7 mouse cellular contexts compared by ENCODE assay signal in the genomic region with DNA sequence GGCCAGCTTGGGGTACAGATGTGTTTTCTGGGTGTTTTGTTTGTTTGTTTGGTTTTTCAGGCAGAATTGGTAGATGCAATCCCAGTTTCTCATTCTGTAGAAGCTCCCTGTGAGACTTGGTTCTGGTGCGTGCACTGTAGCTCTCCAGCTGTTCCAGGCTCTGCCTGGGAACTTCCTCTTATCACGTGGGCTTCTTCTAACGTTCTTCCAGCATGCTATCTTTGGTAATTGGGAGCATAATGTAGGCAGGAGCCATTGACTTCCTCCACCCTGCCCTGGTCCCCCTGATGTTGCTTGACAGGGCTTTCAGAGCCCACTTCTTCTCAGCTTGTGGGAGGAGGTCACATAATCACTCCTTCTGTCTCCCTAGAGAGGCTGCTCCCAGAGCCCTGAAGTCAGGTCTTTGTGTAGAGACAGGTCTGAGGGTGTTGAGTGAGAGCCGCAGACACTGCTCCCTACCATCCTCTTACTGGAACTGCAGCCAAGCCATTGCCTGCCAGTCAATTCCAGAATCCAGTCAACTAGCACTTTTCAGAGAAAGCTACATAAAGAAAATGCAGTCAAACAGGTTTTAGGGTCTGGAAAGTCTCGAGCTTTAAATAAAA. TPM values are rescaled to one million over a fixed set of nuclear protein-coding genes. Genes with fewer than 3 reads are reported as not detected.
DNase-seq lines count a peak whose midpoint lies in the region; ATAC-seq lines count a peak whose summit lies in the region.

No protein-coding gene starts in this region.

- no peak overlapping the region for H3K9ac ChIP-seq in midbrain, embryonic 11.5 days (ENCODE audit: low read length)
- H3K9ac ChIP-seq in midbrain, embryonic 13.5 days (replicated peaks): no peak overlapping the region
- no peak overlapping the region for H3K9ac ChIP-seq in embryonic facial prominence, embryonic 12.5 days
- H3K9ac ChIP-seq in stomach, embryonic 16.5 days (ENCODE audit: low read length): no peak overlapping the region

- H3K36me3 ChIP-seq in midbrain, embryonic 11.5 days (ENCODE audit: control insufficient read depth, insufficient read depth, low read length): no peaks in the 10 kb centered on the region
- no peaks in the 10 kb centered on the region for H3K36me3 ChIP-seq in midbrain, embryonic 13.5 days
- H3K36me3 ChIP-seq in embryonic facial prominence, embryonic 12.5 days: no peaks in the 10 kb centered on the region
- no peaks in the 10 kb centered on the region for H3K36me3 ChIP-seq in stomach, embryonic 16.5 days (ENCODE audit: control insufficient read depth, insufficient read depth, low read length)

- peak; percentile 85 for DNase-seq in midbrain, embryonic 11.5 days (ENCODE audit: low spot score, missing footprints)
- peak; percentile 23 to 50 for DNase-seq in kidney, postnatal 25 days
- no peak for DNase-seq in left cerebral cortex, postnatal 4 days
- no peak for DNase-seq in spleen, adult 12 weeks (ENCODE audit: low spot score)

- intact Hi-C loops in left cerebral cortex, postnatal 4 days (cut with DNase I): no loop called here

- no peaks in the 10 kb centered on the region for H3K27me3 ChIP-seq in midbrain, embryonic 11.5 days (ENCODE audit: control insufficient read depth, insufficient read depth, low read length)
- no peaks in the 10 kb centered on the region for H3K27me3 ChIP-seq in midbrain, embryonic 13.5 days
- H3K27me3 ChIP-seq in embryonic facial prominence, embryonic 12.5 days: no peaks in the 10 kb centered on the region
- no peaks in the 10 kb centered on the region for H3K27me3 ChIP-seq in stomach, embryonic 16.5 days (ENCODE audit: control insufficient read depth, insufficient read depth, low read length)

- no peak overlapping the region for H3K4me2 ChIP-seq in midbrain, embryonic 11.5 days
- no peak overlapping the region for H3K4me2 ChIP-seq in midbrain, embryonic 13.5 days (replicated peaks)
- H3K4me2 ChIP-seq in embryonic facial prominence, embryonic 12.5 days (replicated peaks): no peak overlapping the region
- no peak overlapping the region for H3K4me2 ChIP-seq in stomach, embryonic 16.5 days (ENCODE audit: low read depth, low read length)

- no peak overlapping the region for H3K27ac ChIP-seq in midbrain, embryonic 11.5 days (ENCODE audit: low read depth, low read length)
- H3K27ac ChIP-seq in midbrain, embryonic 13.5 days: no peak overlapping the region
- peak overlapping the region; percentile 41; the same call in 1 of the 2 replicates for H3K27ac ChIP-seq in embryonic facial prominence, embryonic 12.5 days
- H3K27ac ChIP-seq in stomach, embryonic 16.5 days (ENCODE audit: low read length): peak overlapping the region; percentile 66

- H3K4me3 ChIP-seq in midbrain, embryonic 11.5 days (ENCODE audit: low read depth, low read length): no peak overlapping the region
- H3K4me3 ChIP-seq in midbrain, embryonic 13.5 days (replicated peaks): no peak overlapping the region
- no peak overlapping the region for H3K4me3 ChIP-seq in embryonic facial prominence, embryonic 12.5 days
- no peak overlapping the region for H3K4me3 ChIP-seq in stomach, embryonic 16.5 days (replicated peaks; ENCODE audit: low read length)

- H3K4me1 ChIP-seq in midbrain, embryonic 11.5 days (ENCODE audit: control insufficient read depth, insufficient read depth, low read length): peaks cover 5% of the 10 kb centered on the region; the same call in 1 of the 2 replicates
- H3K4me1 ChIP-seq in midbrain, embryonic 13.5 days (replicated peaks): peaks cover 17% of the 10 kb centered on the region
- peaks cover 22% of the 10 kb centered on the region; the same call in 1 of the 2 replicates for H3K4me1 ChIP-seq in embryonic facial prominence, embryonic 12.5 days
- peaks cover 7% of the 10 kb centered on the region for H3K4me1 ChIP-seq in stomach, embryonic 16.5 days (ENCODE audit: control insufficient read depth, insufficient read depth, low read length)

- WGBS in midbrain, embryonic 11.5 days: 33% methylated on average over 5 of the region's 5 CpGs
- WGBS in midbrain, embryonic 13.5 days: 37% methylated on average over 5 of the region's 5 CpGs
- 16% methylated on average over 5 of the region's 5 CpGs for WGBS in embryonic facial prominence, embryonic 12.5 days
- 18% methylated on average over 5 of the region's 5 CpGs for WGBS in stomach, embryonic 16.5 days

- no peaks in the 10 kb centered on the region for H3K9me3 ChIP-seq in midbrain, embryonic 11.5 days (ENCODE audit: control insufficient read depth, low read length)
- H3K9me3 ChIP-seq in midbrain, embryonic 13.5 days: no peaks in the 10 kb centered on the region
- no peaks in the 10 kb centered on the region for H3K9me3 ChIP-seq in embryonic facial prominence, embryonic 12.5 days
- no peaks in the 10 kb centered on the region for H3K9me3 ChIP-seq in stomach, embryonic 16.5 days (replicated peaks; ENCODE audit: control insufficient read depth, low read length)

- ATAC-seq in midbrain, embryonic 11.5 days (ENCODE audit: low FRiP score): peak; percentile 40; the same call in 1 of the 2 replicates
- ATAC-seq in midbrain, embryonic 13.5 days: no peak
- no peak for ATAC-seq in embryonic facial prominence, embryonic 12.5 days (ENCODE audit: insufficient number of reproducible peaks, insufficient read depth, low FRiP score, low TSS enrichment)
- peak; percentile 24; the same call in 1 of the 2 replicates for ATAC-seq in stomach, embryonic 16.5 days (ENCODE audit: insufficient read depth, low FRiP score)

RNA-seq across cellular contexts. Expression of gene Depdc1b, which starts 15.7 kb away (rescaled TPM):
- 16.8 and 17.3 TPM in 2 replicates for polyA plus RNA-seq in midbrain, embryonic 11.5 days (2014; fragmentation: Nextera tagmentation; extraction: Ambion mirVana)
- 5.7 TPM in 2 replicates for polyA plus RNA-seq in midbrain, embryonic 13.5 days (2015; fragmentation: Nextera tagmentation; extraction: Ambion mirVana)
- polyA plus RNA-seq in embryonic facial prominence, embryonic 12.5 days (2016; fragmentation: Nextera tagmentation; extraction: Ambion mirVana): 12.4 and 12.8 TPM in 2 replicates
- 6.8 and 8.2 TPM in 2 replicates for polyA plus RNA-seq in stomach, embryonic 16.5 days (2015; fragmentation: Nextera tagmentation; extraction: Ambion mirVana)
- total RNA-seq in left cerebral cortex, postnatal 4 days (2021): 1 to 10 TPM; 1.9 to 2.0 TPM

Comparison
In these comparisons a context has a peak if more than half of its experiments do, and no peak if none do; other contexts are left out.
1. ATAC-seq: peak in midbrain, embryonic 11.5 days (single experiment) and stomach, embryonic 16.5 days (single experiment); none in midbrain, embryonic 13.5 days (single experiment) and embryonic facial prominence, embryonic 12.5 days (single experiment).
2. DNase-seq: peak in midbrain, embryonic 11.5 days (single experiment) and kidney, postnatal 25 days (2 of 2); none in left cerebral cortex, postnatal 4 days (single experiment) and spleen, adult 12 weeks (single experiment).
3. H3K27ac ChIP-seq: peak in embryonic facial prominence, embryonic 12.5 days (single experiment) and stomach, embryonic 16.5 days (single experiment); none in midbrain, embryonic 11.5 days (single experiment) and midbrain, embryonic 13.5 days (single experiment).